Mouse (Mus musculus) hindbrain, embryonic 15.5 days (tissue): ENCODE data around the gene Mn1. TPM values are rescaled to one million over a fixed set of nuclear protein-coding genes. Genes with fewer than 3 reads are reported as not detected.
A peak's percentile ranks its signal among the peaks of the same experiment; 100 is the strongest.

ENCODE experiments used
- ATAC-seq: fragments of 200-750 bp; cut with Nextera tagmentation; 2 replicates; pipeline ENCODE4 v1.8.0; 2017; ENCODE audit warnings: low read depth, moderate number of reproducible peaks, moderate TSS enrichment; ENCODE audit not compliant: low FRiP score
- H3K27ac ChIP-seq: fragments of 300-500 bp; sonication (generic); replicated peaks from 2 replicates; pipeline ENCODE4 v1.5.1; 2015; ENCODE audit warnings: mild to moderate bottlenecking, inconsistent platforms
- H3K27me3 ChIP-seq: fragments of 300-500 bp; sonication (generic); 2 replicates; pipeline ENCODE4 v1.6.1; 2015; ENCODE audit warnings: control low read depth, inconsistent platforms
- H3K36me3 ChIP-seq: fragments of 300-500 bp; sonication (generic); 2 replicates; pipeline ENCODE4 v1.6.1; 2015; ENCODE audit warnings: control low read depth, inconsistent platforms
- H3K4me1 ChIP-seq: fragments of 300-500 bp; sonication (generic); replicated peaks from 2 replicates; pipeline ENCODE4 v1.6.1; 2015; ENCODE audit warnings: control low read depth, inconsistent platforms
- H3K4me2 ChIP-seq: fragments of 300-500 bp; sonication (generic); 2 replicates; pipeline ENCODE4 v1.6.1; 2015; ENCODE audit warnings: moderate library complexity, mild to moderate bottlenecking, inconsistent platforms
- H3K4me3 ChIP-seq: fragments of 300-500 bp; sonication (generic); 2 replicates; pipeline ENCODE4 v1.5.1; 2015; ENCODE audit warnings: mild to moderate bottlenecking, inconsistent platforms
- H3K9ac ChIP-seq: fragments of 300-500 bp; sonication (generic); 2 replicates; pipeline ENCODE4 v1.6.1; 2015; ENCODE audit warnings: inconsistent platforms
- H3K9me3 ChIP-seq: fragments of 300-500 bp; sonication (generic); 2 replicates; pipeline ENCODE4 v1.6.1; 2016; ENCODE audit warnings: control low read depth, inconsistent platforms
- WGBS: fragments of 180-500 bp; shearing (Covaris S2); methylation state at CpG from one replicate; pipeline ENCODE4 v1.1.7; 2015; 5-methylcytosine and 5-hydroxymethylcytosine counted together
- polyA plus RNA-seq: library from polyadenylated mRNA; unstranded; fragments of >200 nt; fragmentation: Nextera tagmentation; extraction: Ambion mirVana; gene quantifications from 2 replicates; pipeline ENCODE4 v1.2.1, GENCODE M21; 2015

Gene Mn1
- polyA plus RNA-seq, 1 experiment from 2014 or later: 38.7 TPM

- no peaks in the 10 kb centered on the region for H3K36me3 ChIP-seq
- no peak overlapping the region for H3K27ac ChIP-seq
- WGBS: 71% methylated on average over 13 of the region's 13 CpGs
- no peak for ATAC-seq
- H3K4me1 ChIP-seq: peaks cover 12% of the 10 kb centered on the region
- H3K27me3 ChIP-seq: no peaks in the 10 kb centered on the region
- H3K9ac ChIP-seq: no peak overlapping the region
- no peak overlapping the region for H3K4me2 ChIP-seq
- no peaks in the 10 kb centered on the region for H3K9me3 ChIP-seq
- H3K4me3 ChIP-seq: no peak overlapping the region
Observed at GRCm38 (mm10) chr5:111501691-111502441, 84.7 kb downstream of the Mn1 start.

GRCm38 (mm10) chr5:111505241-111505640, 88.1 kb downstream of the Mn1 start:
- H3K4me2 ChIP-seq: no peak overlapping the region
- ATAC-seq: no peak
- no peaks in the 10 kb centered on the region for H3K9me3 ChIP-seq
- 90% methylated on average over 6 of the region's 6 CpGs for WGBS
- H3K9ac ChIP-seq: no peak overlapping the region
- 0 out of 2 replicates have a peak, but pooled peaks cover 5% of the 10 kb centered on the region for H3K27me3 ChIP-seq
- no peak overlapping the region for H3K27ac ChIP-seq
- H3K4me3 ChIP-seq: no peak overlapping the region
- peaks cover 25% of the 10 kb centered on the region for H3K4me1 ChIP-seq
- no peaks in the 10 kb centered on the region for H3K36me3 ChIP-seq

GRCm38 (mm10) chr5:111505824-111506223, 88.7 kb downstream of the Mn1 start:
- H3K9me3 ChIP-seq: no peaks in the 10 kb centered on the region
- no peak overlapping the region for H3K9ac ChIP-seq
- H3K4me3 ChIP-seq: no peak overlapping the region
- no peaks in the 10 kb centered on the region for H3K36me3 ChIP-seq
- 88% methylated on average over 6 of the region's 6 CpGs for WGBS
- H3K4me2 ChIP-seq: no peak overlapping the region
- H3K27me3 ChIP-seq: 0 out of 2 replicates have a peak, but pooled peaks cover 5% of the 10 kb centered on the region
- H3K27ac ChIP-seq: no peak overlapping the region
- H3K4me1 ChIP-seq: peaks cover 29% of the 10 kb centered on the region
- ATAC-seq: no peak

- peak; percentile 25; the same call in 1 of the 2 replicates for ATAC-seq
- peaks cover 31% of the 10 kb centered on the region for H3K4me1 ChIP-seq
- H3K4me3 ChIP-seq: no peak overlapping the region
- no peak overlapping the region for H3K27ac ChIP-seq
- H3K36me3 ChIP-seq: no peaks in the 10 kb centered on the region
- H3K4me2 ChIP-seq: no peak overlapping the region
- WGBS: 17% methylated on average over 12 of the region's 12 CpGs
- H3K9me3 ChIP-seq: no peaks in the 10 kb centered on the region
- H3K27me3 ChIP-seq: 0 out of 2 replicates have a peak, but pooled peaks cover 5% of the 10 kb centered on the region
- no peak overlapping the region for H3K9ac ChIP-seq
Observed at GRCm38 (mm10) chr5:111506410-111506809, 89.2 kb downstream of the Mn1 start.

Other genes starting within 250 kb of the Mn1 start
- gene Pitpnb, start 86.6 kb upstream of the Mn1 start, polyA plus RNA-seq: 94.8 and 94.9 TPM in 2 replicates